Mouse (Mus musculus) E14TG2a.4 (cell line): ENCODE measurements at regions not wholly inside any gene's neighbourhood (a gene's known extent, or its start where the extent isn't known, plus 50 kb on each side); places are given as distances from the start of the nearest gene placed in this dataset.

Experiments used
- H3K27me3 ChIP-seq: 2 replicates; pipeline ENCODE4 v1.6.1; 2014; ENCODE audit warnings: low read length, control low read depth; ENCODE audit not compliant: insufficient read depth
- H3K36me3 ChIP-seq: 2 replicates; pipeline ENCODE4 v1.6.1; 2014; ENCODE audit warnings: low read length, control low read depth; ENCODE audit not compliant: insufficient read depth
- H3K4me1 ChIP-seq: replicated peaks from 2 replicates; pipeline ENCODE4 v1.6.1; 2014; ENCODE audit warnings: low read depth, low read length, control low read depth
- H3K4me3 ChIP-seq: replicated peaks from 2 replicates; pipeline ENCODE4 v1.5.1; 2014; ENCODE audit warnings: mild to moderate bottlenecking, low read length
- H3K9me3 ChIP-seq: 2 replicates; pipeline ENCODE4 v1.6.1; 2014; ENCODE audit warnings: low read length, control low read depth
- CTCF ChIP-seq: conservative IDR thresholded peaks from 2 replicates; pipeline ENCODE4 v1.5.1; 2014; ENCODE audit warnings: low read length
- NANOG ChIP-seq: IDR thresholded peaks from 2 replicates; pipeline ENCODE4 v1.6.1; 2014; ENCODE audit warnings: borderline replicate concordance, low read length, mixed read lengths
- POU5F1 ChIP-seq: IDR thresholded peaks from 2 replicates; pipeline ENCODE4 v1.6.1; 2014; ENCODE audit warnings: low read length, borderline replicate concordance

DNA sequence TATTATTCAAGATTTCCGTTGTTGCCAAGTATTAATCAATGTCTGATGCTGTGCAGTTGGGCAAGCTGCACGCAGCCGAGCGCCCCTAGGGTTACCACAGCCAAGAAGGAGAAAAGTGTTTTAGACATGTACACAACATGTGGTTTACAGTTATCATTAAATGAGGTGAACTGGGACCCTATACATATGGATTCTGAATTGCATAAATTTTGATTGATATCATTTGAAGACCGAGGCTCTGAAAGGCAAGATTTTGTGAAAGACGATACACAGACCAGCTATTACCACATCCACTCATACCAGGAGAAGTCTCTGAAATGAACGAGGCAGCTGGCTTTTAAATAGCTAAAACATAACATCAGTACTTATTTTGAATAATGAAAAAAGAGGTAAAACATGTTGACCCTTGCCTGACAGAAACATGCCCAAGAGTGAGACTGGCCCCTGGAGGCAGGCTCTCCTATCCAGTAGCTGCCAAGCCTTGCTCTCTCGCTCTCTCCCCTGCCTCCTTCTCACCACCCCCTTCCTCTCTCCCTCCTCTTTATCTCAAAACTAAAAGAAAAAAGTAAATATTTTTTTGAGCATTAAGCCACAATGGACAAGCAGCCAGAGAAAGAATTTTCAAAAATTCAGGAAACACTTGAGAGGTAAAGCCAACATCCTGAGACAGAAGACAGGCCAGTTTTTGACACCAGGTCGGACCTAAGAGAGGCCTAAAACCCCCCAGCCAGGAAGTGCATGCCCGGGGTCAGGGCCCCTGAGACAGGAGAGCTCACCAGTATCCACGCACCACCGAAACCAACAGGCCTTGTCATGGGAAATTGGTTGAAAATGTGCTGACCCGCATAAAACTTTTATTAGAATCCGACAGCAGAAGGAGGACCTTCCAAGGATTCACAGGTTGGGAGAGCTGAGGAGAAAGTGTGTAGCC is 342.9 kb upstream of the Mki67 start:
- no peak for TF ChIP-seq CTCF
- TF ChIP-seq NANOG: no peak
- no peak for TF ChIP-seq POU5F1
- H3K36me3 ChIP-seq: no peaks in the 10 kb centered on the region
- peaks cover 6% of the 10 kb centered on the region for H3K4me1 ChIP-seq
- no peaks in the 10 kb centered on the region for H3K27me3 ChIP-seq
- H3K4me3 ChIP-seq: no peak overlapping the region
- no peaks in the 10 kb centered on the region for H3K9me3 ChIP-seq

DNA sequence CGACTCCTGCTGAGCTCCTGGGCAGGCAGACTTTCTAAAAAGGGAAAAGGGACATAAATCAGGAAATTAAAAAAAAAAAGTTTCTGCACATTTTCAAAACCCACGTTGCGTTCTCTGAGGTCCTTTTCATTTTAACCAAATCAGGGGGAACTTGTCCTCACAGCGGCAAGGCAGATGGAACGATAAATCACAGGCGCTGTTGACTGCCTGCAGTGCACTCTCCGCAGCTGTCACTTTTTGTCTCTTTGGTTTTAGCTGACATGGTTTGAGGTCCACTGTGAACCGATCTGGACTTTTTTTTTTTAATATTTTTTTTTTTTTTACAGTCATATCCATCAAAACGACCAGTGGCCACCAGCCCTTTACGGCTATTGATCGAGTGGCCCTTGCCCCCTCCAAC is 343.7 kb upstream of the Mki67 start:
- TF ChIP-seq NANOG (no peak), CTCF (no peak), POU5F1 (no peak)
- H3K4me1 ChIP-seq: peaks cover 6% of the 10 kb centered on the region

GRCm38 (mm10) chr7:136060339-136061073 is 344.3 kb upstream of the Mki67 start:
- H3K27me3 ChIP-seq: no peaks in the 10 kb centered on the region
- TF ChIP-seq CTCF (no peak), NANOG (no peak), POU5F1 (no peak)
- H3K4me3 ChIP-seq: no peak overlapping the region
- H3K4me1 ChIP-seq: peaks cover 6% of the 10 kb centered on the region
- H3K36me3 ChIP-seq: no peaks in the 10 kb centered on the region
- no peaks in the 10 kb centered on the region for H3K9me3 ChIP-seq

More for the DNA sequence above, 343.7 kb upstream of the Mki67 start:
- Histone ChIP-seq H3K9me3 (no peaks in the 10 kb centered on the region), H3K27me3 (no peaks in the 10 kb centered on the region), H3K36me3 (no peaks in the 10 kb centered on the region), H3K4me3 (no peak overlapping the region)

DNA sequence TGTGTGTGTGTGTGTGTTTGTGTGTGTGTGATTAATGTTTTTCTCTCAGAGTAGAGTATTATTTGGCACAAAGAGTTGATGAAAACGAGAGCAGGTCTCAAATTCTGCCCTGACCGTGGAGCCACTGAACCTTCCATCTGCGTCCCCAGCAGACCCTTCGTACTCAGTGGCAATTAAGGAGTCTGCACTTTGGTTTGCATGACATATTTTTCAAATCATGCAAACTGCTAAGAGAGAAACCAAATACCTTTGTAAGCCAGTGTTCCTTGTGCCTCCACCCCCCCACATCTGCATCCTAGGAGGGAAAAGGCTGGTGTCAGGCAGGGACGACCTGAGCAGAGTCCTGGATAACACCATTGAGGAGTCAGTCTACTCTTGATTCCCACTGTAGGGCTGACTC is 346.5 kb upstream of the Mki67 start:
- H3K36me3 ChIP-seq: no peaks in the 10 kb centered on the region
- H3K27me3 ChIP-seq: no peaks in the 10 kb centered on the region
- TF ChIP-seq NANOG: no peak
- TF ChIP-seq CTCF: no peak
- no peak overlapping the region for H3K4me3 ChIP-seq
- H3K9me3 ChIP-seq: no peaks in the 10 kb centered on the region
- peaks cover 6% of the 10 kb centered on the region for H3K4me1 ChIP-seq

GRCm38 (mm10) chr7:136065038-136065678 is 349.0 kb upstream of the Mki67 start:
- TF ChIP-seq POU5F1 (no peak), CTCF (no peak), NANOG (no peak)
- H3K27me3 ChIP-seq: no peaks in the 10 kb centered on the region; the same call in 1 of the 2 replicates

DNA sequence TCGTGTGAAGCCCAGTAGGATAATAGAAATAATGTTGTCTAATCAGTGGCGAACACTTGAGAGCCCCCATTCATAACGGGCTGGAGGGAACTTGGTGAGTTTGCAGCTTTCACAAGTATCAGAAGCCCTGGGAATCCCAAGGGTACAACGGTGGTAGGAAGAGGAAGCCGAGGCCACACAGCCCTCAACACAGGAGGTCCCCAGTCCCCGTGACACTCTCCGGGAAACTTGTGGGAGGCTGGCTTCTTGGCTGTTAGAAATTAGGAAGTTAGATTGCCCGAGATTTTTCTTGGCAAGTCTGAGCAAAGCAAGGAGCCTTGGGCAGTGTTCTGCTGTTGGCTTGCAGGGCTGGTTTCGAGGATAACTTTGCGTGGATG is 349.5 kb upstream of the Mki67 start:
- TF ChIP-seq NANOG: no peak
- no peak for TF ChIP-seq POU5F1
- no peak for TF ChIP-seq CTCF
- Histone ChIP-seq H3K4me3 (no peak overlapping the region), H3K36me3 (no peaks in the 10 kb centered on the region), H3K9me3 (no peaks in the 10 kb centered on the region), H3K4me1 (peaks cover 3% of the 10 kb centered on the region), H3K27me3 (no peaks in the 10 kb centered on the region; the same call in 1 of the 2 replicates)

More at GRCm38 (mm10) chr7:136065038-136065678, 349.0 kb upstream of the Mki67 start:
- no peaks in the 10 kb centered on the region for H3K36me3 ChIP-seq
- H3K4me3 ChIP-seq: no peak overlapping the region
- no peaks in the 10 kb centered on the region for H3K9me3 ChIP-seq
- peaks cover 6% of the 10 kb centered on the region for H3K4me1 ChIP-seq

- H3K9me3 ChIP-seq: no peaks in the 10 kb centered on the region
- H3K36me3 ChIP-seq: no peaks in the 10 kb centered on the region
- H3K4me1 ChIP-seq: no peaks in the 10 kb centered on the region
- no peak overlapping the region for H3K4me3 ChIP-seq
- peaks cover 6% of the 10 kb centered on the region; the same call in 1 of the 2 replicates for H3K27me3 ChIP-seq
- TF ChIP-seq CTCF (no peak), NANOG (no peak), POU5F1 (no peak)
Observed at GRCm38 (mm10) chr7:136070881-136071280, 354.7 kb upstream of the Mki67 start.

DNA sequence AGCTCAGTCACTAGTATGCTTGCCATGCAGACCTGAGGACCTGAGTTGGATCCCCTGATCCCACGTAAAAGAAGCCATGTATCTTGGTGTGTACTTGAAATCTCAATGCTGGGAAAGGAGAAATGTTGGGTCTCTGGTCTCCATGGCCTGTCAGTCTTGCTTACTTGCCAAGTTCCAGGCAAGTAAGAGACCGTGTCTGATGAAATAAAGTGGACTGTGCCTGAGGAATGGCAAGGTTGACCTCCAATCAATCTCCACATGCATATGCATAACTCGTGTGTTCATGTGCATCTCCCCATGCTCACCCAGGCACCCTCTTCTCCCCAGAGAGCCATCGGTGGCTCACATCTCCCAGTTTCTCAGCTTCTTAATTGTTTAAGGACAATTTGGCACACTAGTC is 355.2 kb upstream of the Mki67 start:
- Histone ChIP-seq H3K36me3 (no peaks in the 10 kb centered on the region), H3K4me3 (no peak overlapping the region), H3K4me1 (no peaks in the 10 kb centered on the region), H3K9me3 (no peaks in the 10 kb centered on the region), H3K27me3 (peaks cover 6% of the 10 kb centered on the region; the same call in 1 of the 2 replicates)
- no peak for TF ChIP-seq CTCF
- no peak for TF ChIP-seq NANOG
- no peak for TF ChIP-seq POU5F1
